Mouse (Mus musculus): ENCODE results near the gene Tnfsf15. TPM values are rescaled to one million over a fixed set of nuclear protein-coding genes. Genes with fewer than 3 reads are reported as not detected.
A peak's percentile ranks its signal among the peaks of the same experiment; 100 is the strongest.

Tnfsf15 gene
- total and polyA plus RNA-seq, 3 experiments: not detected

GRCm38 (mm10) chr4:63740001-63740400 is 4.9 kb downstream of the Tnfsf15 start:
- TF ChIP-seq CTCF (IDR thresholded peaks at IDR 0.05) (no peak), EP300 (IDR thresholded peaks at IDR 0.05; ENCODE audit: insufficient read depth, low read depth, low read length) (no peak), POLR2A (IDR thresholded peaks at IDR 0.05; ENCODE audit: insufficient read depth, low read depth, low read length) (no peak)
- DNase-seq: no peak
- intact Hi-C loops (cut with DNase I): no loop called here
- 63% methylated on average over 3 of the region's 3 CpGs for WGBS
- no peak overlapping the region for H3K9ac ChIP-seq (ENCODE audit: low read depth, low read length)
- H3K4me3 ChIP-seq: no peak overlapping the region
- no peaks in the 10 kb centered on the region for H3K4me1 ChIP-seq (ENCODE audit: control insufficient read depth, insufficient read depth, low read length)
- H3K36me3 ChIP-seq (ENCODE audit: control insufficient read depth, insufficient read depth, low read length): no peaks in the 10 kb centered on the region
- no peaks in the 10 kb centered on the region for H3K27me3 ChIP-seq (ENCODE audit: control insufficient read depth, insufficient read depth, low read length)
- H3K27ac ChIP-seq: no peak overlapping the region
- H3K79me2 ChIP-seq (replicated peaks; ENCODE audit: control insufficient read depth, insufficient read depth, low read length): no peaks in the 10 kb centered on the region

GRCm38 (mm10) chr4:63739524-63739923 is 5.4 kb downstream of the Tnfsf15 start:
- Histone ChIP-seq H3K36me3 (ENCODE audit: control insufficient read depth, insufficient read depth, low read length) (no peaks in the 10 kb centered on the region), H3K27me3 (ENCODE audit: control insufficient read depth, insufficient read depth, low read length) (no peaks in the 10 kb centered on the region), H3K4me1 (ENCODE audit: control insufficient read depth, insufficient read depth, low read length) (no peaks in the 10 kb centered on the region), H3K9ac (ENCODE audit: low read depth, low read length) (no peak overlapping the region), H3K79me2 (replicated peaks; ENCODE audit: control insufficient read depth, insufficient read depth, low read length) (no peaks in the 10 kb centered on the region), H3K4me3 (no peak overlapping the region), H3K27ac (no peak overlapping the region)
- DNase-seq: peak; percentile 33 to 53
- 35% methylated on average over 7 of the region's 7 CpGs for WGBS
- intact Hi-C loops (cut with DNase I): no loop called here
- TF ChIP-seq CTCF (IDR thresholded peaks at IDR 0.05) (no peak), POLR2A (IDR thresholded peaks at IDR 0.05; ENCODE audit: insufficient read depth, low read depth, low read length) (no peak), EP300 (IDR thresholded peaks at IDR 0.05; ENCODE audit: insufficient read depth, low read depth, low read length) (no peak)

GRCm38 (mm10) chr4:63738364-63738997 is 6.4 kb downstream of the Tnfsf15 start:
- H3K9ac ChIP-seq (ENCODE audit: low read depth, low read length): no peak overlapping the region
- 51% methylated on average over 9 of the region's 9 CpGs for WGBS
- H3K27me3 ChIP-seq (ENCODE audit: control insufficient read depth, insufficient read depth, low read length): no peaks in the 10 kb centered on the region

GRCm38 (mm10) chr4:63731299-63731698 is 13.6 kb downstream of the Tnfsf15 start:
- TF ChIP-seq EP300 (IDR thresholded peaks at IDR 0.05; ENCODE audit: insufficient read depth, low read depth, low read length): no peak
- no peak for TF ChIP-seq POLR2A (IDR thresholded peaks at IDR 0.05; ENCODE audit: insufficient read depth, low read depth, low read length)
- TF ChIP-seq CTCF (IDR thresholded peaks at IDR 0.05): no peak
- WGBS: 49% methylated on average over 2 of the region's 2 CpGs

More at GRCm38 (mm10) chr4:63738364-63738997, 6.4 kb downstream of the Tnfsf15 start:
- Histone ChIP-seq H3K36me3 (ENCODE audit: control insufficient read depth, insufficient read depth, low read length) (no peaks in the 10 kb centered on the region), H3K4me3 (no peak overlapping the region), H3K4me1 (ENCODE audit: control insufficient read depth, insufficient read depth, low read length) (no peaks in the 10 kb centered on the region), H3K79me2 (replicated peaks; ENCODE audit: control insufficient read depth, insufficient read depth, low read length) (no peaks in the 10 kb centered on the region), H3K27ac (no peak overlapping the region)
- intact Hi-C loops (cut with DNase I): no loop called here
- no peak for DNase-seq
- TF ChIP-seq CTCF (IDR thresholded peaks at IDR 0.05) (no peak), POLR2A (IDR thresholded peaks at IDR 0.05; ENCODE audit: insufficient read depth, low read depth, low read length) (no peak), EP300 (IDR thresholded peaks at IDR 0.05; ENCODE audit: insufficient read depth, low read depth, low read length) (no peak)

GRCm38 (mm10) chr4:63726727-63727126 is 18.2 kb downstream of the Tnfsf15 start:
- Histone ChIP-seq H3K27ac (no peak overlapping the region), H3K4me3 (no peak overlapping the region), H3K27me3 (ENCODE audit: control insufficient read depth, insufficient read depth, low read length) (no peaks in the 10 kb centered on the region), H3K9ac (ENCODE audit: low read depth, low read length) (no peak overlapping the region), H3K4me1 (ENCODE audit: control insufficient read depth, insufficient read depth, low read length) (no peaks in the 10 kb centered on the region), H3K79me2 (replicated peaks; ENCODE audit: control insufficient read depth, insufficient read depth, low read length) (no peaks in the 10 kb centered on the region), H3K36me3 (ENCODE audit: control insufficient read depth, insufficient read depth, low read length) (no peaks in the 10 kb centered on the region)
- TF ChIP-seq POLR2A (IDR thresholded peaks at IDR 0.05; ENCODE audit: insufficient read depth, low read depth, low read length) (no peak), EP300 (IDR thresholded peaks at IDR 0.05; ENCODE audit: insufficient read depth, low read depth, low read length) (no peak), CTCF (IDR thresholded peaks at IDR 0.05) (no peak)
- 72% methylated on average over 4 of the region's 4 CpGs for WGBS
- intact Hi-C loops (cut with DNase I): no loop called here
- no peak for DNase-seq

More at GRCm38 (mm10) chr4:63731299-63731698, 13.6 kb downstream of the Tnfsf15 start:
- Histone ChIP-seq H3K9ac (ENCODE audit: low read depth, low read length) (no peak overlapping the region), H3K79me2 (replicated peaks; ENCODE audit: control insufficient read depth, insufficient read depth, low read length) (no peaks in the 10 kb centered on the region), H3K27me3 (ENCODE audit: control insufficient read depth, insufficient read depth, low read length) (no peaks in the 10 kb centered on the region), H3K4me1 (ENCODE audit: control insufficient read depth, insufficient read depth, low read length) (no peaks in the 10 kb centered on the region), H3K27ac (no peak overlapping the region), H3K36me3 (ENCODE audit: control insufficient read depth, insufficient read depth, low read length) (no peaks in the 10 kb centered on the region), H3K4me3 (no peak overlapping the region)
- intact Hi-C loops (cut with DNase I): no loop called here
- DNase-seq: no peak

GRCm38 (mm10) chr4:63725981-63726380 is 18.9 kb downstream of the Tnfsf15 start:
- 57% methylated on average over 5 of the region's 5 CpGs for WGBS
- DNase-seq: no peak
- no peaks in the 10 kb centered on the region for H3K79me2 ChIP-seq (replicated peaks; ENCODE audit: control insufficient read depth, insufficient read depth, low read length)
- H3K4me3 ChIP-seq: no peak overlapping the region
- no peaks in the 10 kb centered on the region for H3K36me3 ChIP-seq (ENCODE audit: control insufficient read depth, insufficient read depth, low read length)
- no peak overlapping the region for H3K9ac ChIP-seq (ENCODE audit: low read depth, low read length)
- intact Hi-C loops (cut with DNase I): no loop called here
- no peak overlapping the region for H3K27ac ChIP-seq
- H3K27me3 ChIP-seq (ENCODE audit: control insufficient read depth, insufficient read depth, low read length): no peaks in the 10 kb centered on the region
- no peaks in the 10 kb centered on the region for H3K4me1 ChIP-seq (ENCODE audit: control insufficient read depth, insufficient read depth, low read length)
- no peak for TF ChIP-seq POLR2A (IDR thresholded peaks at IDR 0.05; ENCODE audit: insufficient read depth, low read depth, low read length)
- TF ChIP-seq CTCF (IDR thresholded peaks at IDR 0.05): no peak
- TF ChIP-seq EP300 (IDR thresholded peaks at IDR 0.05; ENCODE audit: insufficient read depth, low read depth, low read length): no peak
